8 mouse cellular contexts compared by ENCODE assay signal in genomic region chr11:60046058-60046735, GRCm38 (mm10). TPM values are rescaled to one million over a fixed set of nuclear protein-coding genes. Genes with fewer than 3 reads are reported as not detected.
DNase-seq lines count a peak whose midpoint lies in the region; ATAC-seq lines count a peak whose summit lies in the region.

TSS of gene Pemt (minus strand) at chr11:60046489.

- H3K27ac ChIP-seq in hindbrain, embryonic 12.5 days = peak within 1 kb of the TSS; percentile 86

- H3K36me3 ChIP-seq in hindbrain, embryonic 12.5 days = no peaks in the 10 kb centered on the region

- H3K9me3 ChIP-seq in hindbrain, embryonic 12.5 days (replicated peaks) = no peaks in the 10 kb centered on the region

- H3K4me3 ChIP-seq in hindbrain, embryonic 12.5 days = peak within 1 kb of the TSS; percentile 55

- H3K27me3 ChIP-seq in hindbrain, embryonic 12.5 days = no peaks in the 10 kb centered on the region

- H3K4me1 ChIP-seq in hindbrain, embryonic 12.5 days = peaks cover 5% of the 10 kb centered on the region

- peak; percentile 99 for ATAC-seq in hindbrain, embryonic 12.5 days (ENCODE audit: low FRiP score)

- peak within 1 kb of the TSS; percentile 58 for H3K9ac ChIP-seq in hindbrain, embryonic 12.5 days

- DNase-seq in NIH3T3 (ENCODE audit: low read depth) = peak; percentile 98
- peak; percentile 97 for DNase-seq in cerebellum, postnatal 10 days
- DNase-seq in frontal cortex, postnatal 10 days (ENCODE audit: low spot score in 2 of 2) = peak; percentile 95
- DNase-seq in layer of hippocampus, postnatal 14 days (ENCODE audit: low spot score in 2 of 2) = peak; percentile 98
- DNase-seq in lung, postnatal 14 days = peak; percentile 94
- peak; percentile 95 for DNase-seq in retina, adult 2 months (ENCODE audit: low read depth, low spot score)
- peak; percentile 95 to 96 for DNase-seq in thymus, postnatal 36 days

- peak within 1 kb of the TSS; percentile 56 for H3K4me2 ChIP-seq in hindbrain, embryonic 12.5 days (replicated peaks)

- under 1% methylated on average over 44 of the region's 44 CpGs for WGBS in hindbrain, embryonic 12.5 days

RNA-seq across cellular contexts. Expression of gene Pemt, which starts in this region (rescaled TPM):
- polyA plus RNA-seq in hindbrain, embryonic 12.5 days (2016; fragmentation: Nextera tagmentation; extraction: Ambion mirVana) = 5.7 and 7.1 TPM in 2 replicates
- 1 to 10 TPM; 5.3 to 6.3 TPM for total RNA-seq in layer of hippocampus, postnatal 14 days (2021)

Comparison
In these comparisons a context has a peak if more than half of its experiments do, and no peak if none do; other contexts are left out.
1. Peak in every context shown above with its lines: DNase-seq, ATAC-seq, H3K4me3 ChIP-seq and H3K27ac ChIP-seq.